Mouse (Mus musculus): ENCODE results near the gene Lamp3.
"Not testable (repeated sequence)": the region's sequence is repeated elsewhere in the genome, so short reads cannot be mapped to it uniquely, and the experiment has no call there.

The Lamp3 gene

DNA sequence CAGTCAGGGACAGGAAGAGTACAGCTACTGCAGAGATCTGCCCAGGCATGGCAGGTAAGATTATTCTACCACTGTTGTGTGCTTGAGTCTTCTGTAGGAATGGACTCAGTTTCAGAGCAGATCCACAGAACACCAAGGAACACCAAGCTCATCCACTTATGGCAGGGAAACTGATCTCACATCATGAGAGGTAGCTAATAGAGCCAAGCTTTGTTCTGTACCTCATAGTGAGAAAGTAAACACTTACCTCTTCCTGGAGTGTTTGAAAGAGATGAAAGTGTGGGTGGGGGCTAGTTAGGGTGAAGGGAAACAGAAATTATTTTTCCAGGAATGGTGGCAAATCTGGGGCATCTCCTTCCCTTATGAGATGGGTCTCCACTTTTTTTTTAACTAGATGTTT is at the start of gene Lamp3:
Gene Lamp3, minus strand, starts transcription at position 160 of the 400 bp plus-strand sequence.
- no peak for DNase-seq (ENCODE audit: low spot score in 2 of 2)

DNA sequence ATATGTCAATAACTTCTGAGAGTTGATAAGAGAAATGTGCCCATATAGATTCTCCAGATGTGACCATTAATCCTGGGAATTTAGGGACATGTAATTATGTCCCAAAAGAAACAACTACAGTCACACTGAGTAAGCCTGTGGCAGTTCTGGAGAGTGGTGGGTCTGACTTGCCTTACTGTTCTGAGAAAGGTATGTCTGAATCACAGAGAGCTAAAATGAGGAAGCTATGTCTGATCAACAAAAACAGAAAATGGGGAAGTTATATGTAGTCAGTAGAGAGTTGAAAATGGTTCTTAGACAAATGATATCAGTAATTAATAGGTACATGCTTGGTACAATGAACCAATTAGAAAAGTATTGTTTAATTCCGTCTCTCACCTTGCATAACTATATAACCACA is 26.7 kb upstream of the Lamp3 start:
- DNase-seq (ENCODE audit: low spot score in 2 of 2) = no peak

DNA sequence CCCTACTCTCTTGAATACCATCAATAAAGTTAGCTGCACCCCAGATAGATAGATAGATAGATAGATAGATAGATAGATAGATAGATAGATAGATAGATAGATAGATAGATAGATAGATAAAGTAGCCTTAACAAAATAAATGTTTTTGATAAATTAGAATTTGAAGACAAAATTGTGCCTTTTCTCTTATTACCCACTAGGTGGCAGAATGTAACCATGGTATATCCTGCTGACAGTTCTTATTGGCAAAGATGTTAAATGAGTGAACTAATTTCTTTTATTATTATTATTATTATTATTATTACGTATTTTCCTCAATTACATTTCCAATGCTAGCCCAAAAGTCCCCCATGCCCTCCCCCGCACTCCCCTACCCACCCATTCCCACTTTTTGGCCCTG is 18.0 kb upstream of the Lamp3 start:
- not testable (repeated sequence) for DNase-seq (ENCODE audit: low spot score in 2 of 2)

DNA sequence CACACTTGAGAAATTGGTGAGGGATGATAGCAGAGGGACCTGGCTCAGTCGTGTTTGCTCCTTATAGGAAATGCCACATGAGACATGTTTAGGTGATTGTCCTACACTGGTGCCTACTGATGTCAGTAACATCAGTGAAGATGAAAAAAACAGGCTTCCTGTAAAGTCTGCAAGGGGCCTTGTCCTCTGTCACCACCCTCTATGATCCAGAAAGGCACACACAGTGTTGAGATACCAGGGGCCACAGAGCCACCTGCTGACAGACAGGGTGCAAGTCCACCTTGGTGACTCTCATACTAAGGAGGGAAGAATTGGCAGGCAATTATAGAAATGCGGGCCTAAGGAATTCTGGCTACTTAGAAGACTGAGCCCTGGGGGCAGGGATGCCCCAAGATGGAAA is 14.8 kb upstream of the Lamp3 start:
- no peak for DNase-seq (ENCODE audit: low spot score in 2 of 2)

DNA sequence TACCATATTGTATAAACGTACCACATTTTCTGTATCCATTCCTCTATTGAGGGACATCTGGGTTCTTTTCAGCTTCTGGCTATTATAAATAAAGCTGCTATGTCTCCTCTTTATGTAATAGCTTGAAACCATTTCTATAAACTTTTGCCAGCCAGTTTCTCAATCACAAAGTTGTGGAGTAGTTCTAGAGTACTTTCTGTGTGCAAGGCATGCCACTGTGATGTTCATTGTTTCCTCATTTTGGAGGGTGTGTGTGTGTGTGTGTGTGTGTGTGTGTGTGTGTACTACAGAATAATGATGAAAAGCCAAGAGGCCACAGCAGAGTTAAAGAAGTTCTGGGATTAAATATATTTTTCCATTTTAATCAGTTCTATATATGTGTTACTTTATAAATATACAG is 1.2 kb upstream of the Lamp3 start:
- DNase-seq (ENCODE audit: low spot score in 2 of 2) = no peak

DNA sequence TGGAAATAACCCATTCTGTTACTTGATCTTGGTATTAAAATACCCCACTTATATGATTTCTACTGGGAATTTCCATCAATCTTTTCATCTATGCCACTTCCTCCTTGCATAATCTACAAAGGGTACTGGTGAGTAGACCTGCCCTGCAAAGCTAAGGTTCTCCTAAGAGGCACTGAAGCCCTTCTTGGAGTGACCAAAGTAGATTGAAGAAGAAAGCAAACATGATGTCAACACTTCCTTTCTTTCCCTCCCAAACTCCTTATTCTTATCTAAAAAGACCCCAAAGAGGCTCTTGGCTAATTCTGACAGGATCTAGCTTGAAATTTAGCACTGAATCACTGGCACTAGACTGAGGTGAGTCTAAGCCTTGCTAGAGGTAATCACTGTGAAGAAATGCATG is 7.0 kb downstream of the Lamp3 start:
- DNase-seq (ENCODE audit: low spot score in 2 of 2) = no peak

DNA sequence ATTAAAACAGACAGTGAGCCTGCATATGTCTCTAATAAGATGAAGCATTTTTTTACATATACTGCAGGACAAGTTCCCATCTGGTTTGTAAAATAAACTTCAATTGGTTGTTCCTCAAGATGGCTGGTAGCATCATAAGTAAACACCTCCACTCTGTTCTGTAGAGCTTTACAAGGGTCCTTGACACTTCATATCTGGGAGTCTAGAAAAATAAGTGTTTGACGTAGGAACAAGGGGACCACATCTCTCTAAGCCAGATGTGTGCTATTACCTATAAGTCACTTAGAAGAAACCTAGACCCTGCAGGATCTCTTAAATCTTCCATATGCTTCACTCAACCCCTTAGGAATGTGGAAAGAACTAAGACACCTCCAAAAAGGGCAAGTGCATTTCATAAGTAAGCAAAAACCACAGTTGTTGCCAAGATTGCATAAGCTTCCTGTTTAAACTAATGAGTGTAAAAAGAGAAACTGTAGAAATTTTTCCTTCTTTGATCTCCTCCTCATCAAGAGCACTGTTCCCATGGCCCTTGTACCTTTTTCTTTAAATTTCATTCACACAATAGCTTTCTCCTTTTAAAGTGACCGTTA is 35.3 kb downstream of the Lamp3 start:
- no peak for DNase-seq (ENCODE audit: low spot score in 2 of 2)

DNA sequence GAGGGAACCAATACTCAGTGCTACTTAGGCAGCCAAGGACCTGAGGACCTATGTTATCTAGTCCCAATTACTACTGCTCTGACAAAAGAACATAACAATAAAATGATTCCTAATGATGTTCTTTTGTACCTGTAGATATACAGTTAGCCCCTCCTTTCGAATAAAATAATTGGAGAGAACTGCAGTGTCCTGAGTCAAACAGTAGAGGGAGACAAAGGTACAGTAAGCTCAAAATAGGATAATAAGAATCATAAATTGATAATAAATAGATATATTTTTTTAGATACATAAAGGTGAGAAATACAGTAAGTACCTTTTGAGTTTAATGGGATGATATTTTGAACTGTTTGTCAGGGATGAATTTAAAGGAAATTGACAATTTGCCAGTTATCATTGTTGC is 39.9 kb downstream of the Lamp3 start:
- no peak for DNase-seq (ENCODE audit: low spot score in 2 of 2)

DNA sequence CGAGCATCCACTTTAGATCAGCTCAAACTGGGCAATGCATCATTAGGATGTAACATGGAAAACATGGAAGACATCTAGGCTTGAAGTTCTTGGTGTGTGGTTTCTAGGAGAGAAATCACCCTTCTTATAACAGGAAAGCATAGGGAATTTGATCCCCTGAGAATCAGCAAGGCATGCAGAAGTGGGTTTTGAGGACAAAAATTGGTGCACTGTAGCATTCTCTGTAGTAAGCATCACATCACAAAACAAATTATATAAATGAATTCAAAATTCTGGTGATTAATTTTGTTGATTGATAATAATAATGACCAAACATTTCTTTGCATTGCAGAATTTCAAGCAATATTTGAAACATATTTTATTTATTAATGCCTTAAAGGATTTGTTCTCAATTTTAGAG is 76.4 kb downstream of the Lamp3 start, which contains the start of gene Olfr171:
Gene Olfr171, minus strand, starts transcription at position 101 of the 400 bp plus-strand sequence.
- no peak for DNase-seq (ENCODE audit: low spot score in 2 of 2)

DNA sequence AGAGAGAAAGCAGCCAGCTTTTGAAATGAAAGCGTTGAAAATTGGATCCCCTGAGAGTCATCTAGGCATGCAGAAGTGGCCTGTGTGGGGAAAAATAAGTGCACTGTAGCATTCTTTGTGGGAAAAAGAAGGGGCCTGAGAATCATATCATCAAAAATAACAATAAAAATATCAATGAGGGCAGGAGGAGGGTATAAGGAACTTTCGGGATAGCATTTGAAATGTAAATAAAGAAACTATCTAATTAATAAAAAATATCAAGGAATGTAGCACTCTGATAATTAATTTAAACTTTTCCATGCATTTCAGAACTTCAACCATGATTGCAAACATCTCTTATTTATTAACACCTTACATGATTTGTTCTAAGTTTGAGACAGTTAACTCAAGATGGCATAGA is 94.4 kb downstream of the Lamp3 start, which contains the start of gene Olfr170:
Gene Olfr170, minus strand, starts transcription at position 101 of the 400 bp plus-strand sequence.
- not testable (repeated sequence) for DNase-seq (ENCODE audit: low spot score in 2 of 2)
